Mouse (Mus musculus) retina, embryonic 14.5 days (tissue): ENCODE data around the gene Cul7.

ENCODE experiments used
- DNase-seq: peaks from one replicate; pipeline ENCODE4 v3.0.0-alpha.2; 2015; ENCODE audit warnings: low spot score

Gene Cul7

GRCm38 (mm10) chr17:46628791-46629684 is 21.1 kb upstream of the Cul7 start, which contains the start of gene Ptk7:
TSS of gene Ptk7 (minus strand) at chr17:46629504.
- DNase-seq = peak; percentile 89

DNA sequence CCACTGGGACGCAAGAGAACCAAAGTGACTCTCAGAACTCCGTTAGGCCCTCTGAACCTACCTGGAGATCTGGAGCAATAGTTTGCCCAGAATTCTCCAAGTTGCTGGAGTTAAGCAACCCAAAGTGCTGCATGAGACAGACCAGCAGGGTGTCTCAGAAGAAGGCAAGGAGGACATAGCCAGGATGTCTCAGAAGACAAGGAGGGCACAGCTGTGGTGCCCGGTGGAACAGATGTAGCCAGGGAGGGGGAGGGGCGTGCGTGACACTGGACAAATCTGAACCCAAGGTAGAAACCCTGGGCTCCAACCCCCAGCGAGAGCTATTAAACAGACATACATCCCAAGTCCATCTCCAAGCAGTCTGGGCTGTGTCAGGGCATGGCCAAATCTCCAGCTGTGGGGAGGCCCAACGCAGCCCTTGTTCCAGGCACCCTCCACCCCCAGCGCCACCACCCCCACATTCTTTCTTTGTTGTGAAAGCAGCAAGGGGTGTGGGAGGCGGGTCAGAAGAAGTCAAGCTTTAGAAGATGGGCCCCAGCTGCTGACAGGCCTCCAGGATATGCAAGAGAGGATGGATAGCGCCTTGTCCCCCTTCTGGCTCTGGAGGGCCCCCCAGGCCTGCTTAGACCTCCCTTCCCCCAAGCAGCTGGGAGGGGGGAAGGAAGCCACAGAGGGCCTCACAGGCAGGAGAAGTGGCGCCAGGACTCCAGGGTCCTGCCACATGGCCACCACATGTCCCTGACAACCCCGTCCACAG is 20.3 kb upstream of the Cul7 start:
- DNase-seq = peak; percentile 72

DNA sequence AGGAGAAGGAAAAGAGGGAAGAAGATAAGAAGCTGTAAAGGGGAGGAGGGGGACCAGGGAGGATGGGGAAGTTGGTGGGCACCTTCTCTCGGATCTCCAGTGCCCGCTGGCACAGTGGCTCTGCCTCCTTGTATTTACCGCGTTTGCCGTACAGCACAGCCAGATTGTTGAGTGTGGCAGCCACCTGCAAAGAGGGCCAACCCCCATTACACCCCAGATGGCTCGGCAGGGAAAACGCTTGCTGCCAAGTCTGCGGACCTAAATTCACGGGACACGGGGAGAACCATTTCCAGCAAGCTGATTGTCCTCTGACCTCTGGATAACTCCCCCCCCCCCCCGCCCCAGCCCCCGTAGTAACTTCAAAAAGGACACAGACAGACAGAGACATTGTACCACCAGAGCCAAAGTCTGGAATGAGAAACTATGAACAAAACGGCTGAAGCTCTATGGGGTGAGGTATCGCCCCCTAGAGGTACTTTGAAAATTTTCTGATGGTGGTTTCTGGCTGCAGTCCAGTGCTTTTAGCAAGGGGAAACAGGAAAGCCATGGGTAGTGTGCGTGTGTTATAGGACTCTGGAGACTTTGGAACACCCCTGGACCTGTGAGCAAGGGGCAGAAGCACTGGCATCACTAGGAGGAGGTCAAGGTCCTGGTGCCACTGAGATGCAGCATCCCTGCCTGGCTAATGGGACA is 13.2 kb upstream of the Cul7 start:
- DNase-seq = peak; percentile 88

- no peak for DNase-seq
These were observed 10.2 kb upstream of the Cul7 start for GRCm38 (mm10) chr17:46639929-46640328.

DNA sequence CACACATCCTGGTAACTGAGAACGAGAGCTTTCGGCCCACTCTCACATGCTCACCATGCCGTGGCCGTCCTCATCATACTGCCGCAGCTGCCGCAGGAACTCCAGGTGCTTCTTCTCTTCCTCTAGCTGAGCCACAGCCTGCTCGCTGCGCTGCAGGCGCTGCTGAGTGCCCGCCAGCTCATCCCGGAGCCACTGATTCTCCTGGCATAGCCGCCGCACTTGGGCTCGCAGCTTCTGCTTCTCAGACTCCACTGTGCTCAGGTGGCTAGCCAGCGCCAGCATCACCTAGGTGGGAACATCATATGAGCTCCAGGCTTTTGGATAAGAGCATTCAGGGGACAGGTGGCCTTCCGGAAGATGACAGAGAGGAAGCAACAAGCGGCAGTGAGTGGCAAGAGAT is 8.1 kb upstream of the Cul7 start:
- no peak for DNase-seq

GRCm38 (mm10) chr17:46644152-46644805 is 5.9 kb upstream of the Cul7 start:
- DNase-seq = no peak

- DNase-seq = no peak
These were observed 5.1 kb upstream of the Cul7 start for GRCm38 (mm10) chr17:46644916-46645475.

- DNase-seq = peak; percentile 97
These were observed 4.4 kb upstream of the Cul7 start, which contains the start of the genes Klc4 and Mrpl2 for GRCm38 (mm10) chr17:46645561-46646321. TSS of gene Klc4 (minus strand) at chr17:46646022. TSS of gene Mrpl2 (plus strand) at chr17:46646229.

- no peak for DNase-seq
These were observed 3.8 kb upstream of the Cul7 start for GRCm38 (mm10) chr17:46646322-46646662.

DNA sequence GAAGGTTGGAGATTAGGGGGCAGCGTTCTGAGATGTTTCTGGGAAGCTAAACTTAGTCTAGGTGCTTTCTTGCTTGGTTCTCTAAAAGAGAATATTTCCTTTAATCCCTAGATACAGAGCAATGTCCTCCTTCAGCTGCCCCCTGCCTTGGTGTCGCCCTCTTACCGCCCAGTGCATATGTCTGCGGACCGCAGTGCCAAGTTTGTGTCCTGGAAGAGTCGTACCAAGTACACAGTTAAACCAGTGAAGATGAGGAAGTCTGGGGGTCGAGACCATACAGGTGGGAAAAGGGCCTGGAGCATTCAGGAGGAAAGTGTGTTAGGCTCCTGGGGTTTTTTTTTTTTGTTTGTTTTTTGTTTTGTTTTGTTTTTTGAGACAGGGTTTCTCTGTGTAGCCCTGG is 2.9 kb upstream of the Cul7 start:
- no peak for DNase-seq

DNA sequence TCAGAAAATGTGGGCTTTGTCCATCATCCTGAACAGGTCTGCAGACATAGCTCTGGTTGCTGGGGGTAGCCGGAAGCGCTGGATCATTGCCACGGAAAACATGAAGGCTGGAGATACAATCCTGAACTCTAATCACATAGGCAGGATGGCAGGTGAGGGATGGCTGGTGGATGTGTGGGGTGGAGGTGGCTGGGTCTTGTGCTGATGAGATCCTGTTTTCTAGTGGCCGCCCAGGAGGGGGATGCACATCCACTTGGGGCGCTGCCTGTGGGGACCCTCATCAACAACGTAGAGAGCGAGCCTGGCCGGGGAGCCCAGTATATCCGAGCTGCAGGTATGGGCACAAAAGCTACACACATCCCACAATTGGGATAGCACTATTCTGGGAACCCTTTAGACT is 1.7 kb upstream of the Cul7 start:
- no peak for DNase-seq

GRCm38 (mm10) chr17:46649811-46650210 is 326 bp upstream of the Cul7 start:
- DNase-seq = no peak

- no peak for DNase-seq
These were observed 1.2 kb downstream of the Cul7 start for GRCm38 (mm10) chr17:46651292-46651691.

GRCm38 (mm10) chr17:46651755-46652547 is 1.8 kb downstream of the Cul7 start:
- DNase-seq = no peak

- DNase-seq = no peak
These were observed 5.9 kb downstream of the Cul7 start for GRCm38 (mm10) chr17:46656054-46656453.

GRCm38 (mm10) chr17:46661351-46661750 is 11.2 kb downstream of the Cul7 start:
- no peak for DNase-seq

- DNase-seq = no peak
These were observed 11.8 kb downstream of the Cul7 start for GRCm38 (mm10) chr17:46661981-46662380.

DNA sequence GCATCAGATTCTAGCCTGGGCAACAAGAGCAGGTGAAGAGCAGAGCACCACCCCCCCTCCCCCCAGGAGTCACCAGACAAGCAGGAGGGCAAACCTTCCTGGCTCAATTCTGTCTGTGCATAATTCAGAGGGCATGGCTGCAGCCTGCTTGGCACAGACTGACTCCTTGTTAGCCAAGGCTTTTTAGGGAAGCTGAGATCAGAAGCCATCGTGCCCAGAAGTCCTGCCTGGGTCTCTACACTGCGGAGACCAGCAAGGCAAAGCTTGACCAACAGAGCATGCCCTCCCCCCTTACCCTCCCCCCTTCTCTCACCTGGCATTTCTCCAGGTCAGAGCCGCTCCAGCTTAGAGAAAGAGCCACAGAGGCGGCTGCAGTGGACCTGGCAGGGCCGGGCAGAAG is 12.6 kb downstream of the Cul7 start:
- no peak for DNase-seq

GRCm38 (mm10) chr17:46667712-46668111 is 17.6 kb downstream of the Cul7 start:
- no peak for DNase-seq

DNA sequence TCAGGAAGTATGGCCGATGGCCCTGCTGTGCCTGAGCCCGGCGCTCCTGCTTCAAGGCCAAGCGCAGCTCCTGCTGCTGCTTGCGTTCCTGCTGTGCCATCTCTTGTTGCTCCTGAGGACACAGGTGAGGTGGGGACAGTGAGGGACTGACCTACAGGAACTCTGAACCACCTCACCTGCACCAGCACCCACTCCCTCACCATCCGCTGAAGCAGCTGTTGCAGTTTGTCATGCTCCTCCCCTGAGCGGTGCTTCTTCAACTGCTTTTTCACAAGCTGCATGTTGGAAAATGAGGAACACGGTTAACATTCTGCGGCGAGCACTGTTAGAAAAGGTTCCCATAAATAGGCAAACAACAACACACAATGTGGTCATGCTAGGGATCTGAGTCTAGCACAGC is 19.8 kb downstream of the Cul7 start:
- no peak for DNase-seq
